Mouse (Mus musculus): ENCODE data around the gene Bcl9.

GRCm38 (mm10) chr3:97157308-97157707 lies 140.4 kb downstream of the Bcl9 start:
- TF ChIP-seq CTCF (IDR thresholded peaks at IDR 0.05; ENCODE audit: borderline replicate concordance, control insufficient read depth, extremely low read depth, insufficient read depth, low read length, poor library complexity) = no peak
- TF ChIP-seq POLR2A (IDR thresholded peaks at IDR 0.05; ENCODE audit: control insufficient read depth, extremely low read depth, insufficient read depth, low read length, poor library complexity) = no peak

All from thymus, adult 2 months (tissue).